9 mouse cellular contexts compared by ENCODE assay signal in the genomic region with DNA sequence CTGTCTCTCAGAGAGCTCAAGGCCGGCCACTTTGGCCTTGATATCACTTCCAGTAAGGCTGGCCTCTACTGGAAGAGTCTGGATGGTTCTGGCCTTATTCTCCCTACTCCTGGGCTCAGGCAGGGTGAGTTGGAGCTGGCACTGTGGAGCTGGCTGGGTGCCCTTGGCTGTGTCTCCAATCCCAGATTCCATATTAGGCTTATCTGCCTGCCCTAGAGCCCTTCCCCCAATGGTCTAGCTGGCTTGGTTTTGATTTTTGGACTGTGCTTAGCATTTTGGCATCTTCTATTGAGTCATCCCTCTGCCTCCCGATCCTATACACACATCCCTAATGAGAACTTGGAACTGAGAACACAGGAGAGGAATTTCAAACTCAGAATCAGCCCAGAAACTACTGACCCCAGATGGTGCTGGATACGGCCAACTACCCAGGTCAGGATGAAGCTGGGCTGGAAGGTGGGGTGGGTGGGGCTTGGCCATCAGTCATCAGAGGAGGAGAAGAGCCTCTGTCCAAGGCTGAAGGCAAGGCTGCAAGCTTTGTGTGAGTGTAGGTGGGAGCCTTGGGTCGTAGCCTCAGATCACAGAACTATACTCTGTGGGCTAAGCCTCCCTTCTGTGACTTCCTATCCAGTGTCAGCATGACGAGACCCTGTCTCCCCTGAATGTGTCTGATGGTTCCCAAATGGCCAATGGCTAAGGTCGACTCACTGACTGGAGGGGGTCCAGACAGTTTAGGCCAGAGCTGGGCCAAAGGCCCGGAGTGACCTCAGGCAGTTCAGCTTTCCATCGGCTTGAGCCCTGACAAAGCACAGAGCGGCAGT.
DNase-seq lines count a peak whose midpoint lies in the region; ATAC-seq lines count a peak whose summit lies in the region.
"Had no signal": no experiment of that assay in that cellular context is flagged by ENCODE, and none has a peak within 500 bp of the region (broad histone marks: within the 10 kb centered on the region; RNA-seq: fewer than 3 reads in every experiment).

No protein-coding gene starts in this region.

- no peaks in the 10 kb centered on the region for H3K27me3 ChIP-seq in midbrain, embryonic 15.5 days (replicated peaks)
- H3K27me3 ChIP-seq in midbrain, embryonic 13.5 days = no peaks in the 10 kb centered on the region
- H3K27me3 ChIP-seq in heart, embryonic 15.5 days = no peaks in the 10 kb centered on the region
- H3K27me3 ChIP-seq in stomach, embryonic 16.5 days (ENCODE audit: control insufficient read depth, insufficient read depth, low read length) = no peaks in the 10 kb centered on the region
- H3K27me3 ChIP-seq: hindbrain, embryonic 15.5 days had no signal

- no peak overlapping the region for H3K4me3 ChIP-seq in midbrain, embryonic 15.5 days
- no peak overlapping the region for H3K4me3 ChIP-seq in midbrain, embryonic 13.5 days (replicated peaks)
- no peak overlapping the region for H3K4me3 ChIP-seq in heart, embryonic 15.5 days
- no peak overlapping the region for H3K4me3 ChIP-seq in stomach, embryonic 16.5 days (replicated peaks; ENCODE audit: low read length)
- H3K4me3 ChIP-seq: hindbrain, embryonic 15.5 days had no signal

- WGBS in midbrain, embryonic 15.5 days = 82% methylated on average over 9 of the region's 9 CpGs
- WGBS in midbrain, embryonic 13.5 days = 83% methylated on average over 9 of the region's 9 CpGs
- WGBS in heart, embryonic 15.5 days = 59% methylated on average over 9 of the region's 9 CpGs
- 67% methylated on average over 9 of the region's 9 CpGs for whole genome bisulfite sequencing in stomach, embryonic 16.5 days

- no peak overlapping the region for H3K9ac ChIP-seq in midbrain, embryonic 15.5 days
- H3K9ac ChIP-seq in midbrain, embryonic 13.5 days (replicated peaks) = no peak overlapping the region
- H3K9ac ChIP-seq in heart, embryonic 15.5 days = no peak overlapping the region
- no peak overlapping the region for H3K9ac ChIP-seq in stomach, embryonic 16.5 days (ENCODE audit: low read length)
- H3K9ac ChIP-seq: hindbrain, embryonic 15.5 days had no signal

- H3K4me2 ChIP-seq in midbrain, embryonic 15.5 days = no peak overlapping the region
- no peak overlapping the region for H3K4me2 ChIP-seq in midbrain, embryonic 13.5 days (replicated peaks)
- H3K4me2 ChIP-seq in heart, embryonic 15.5 days = no peak overlapping the region
- no peak overlapping the region for H3K4me2 ChIP-seq in stomach, embryonic 16.5 days (ENCODE audit: low read depth, low read length)
- H3K4me2 ChIP-seq: hindbrain, embryonic 15.5 days had no signal

- no peaks in the 10 kb centered on the region; the same call in 1 of the 2 replicates for H3K4me1 ChIP-seq in midbrain, embryonic 15.5 days
- 0 out of 2 replicates have a peak, but pooled peaks cover 2% of the 10 kb centered on the region for H3K4me1 ChIP-seq in midbrain, embryonic 13.5 days (replicated peaks)
- H3K4me1 ChIP-seq in heart, embryonic 15.5 days (replicated peaks) = peaks cover 43% of the 10 kb centered on the region
- no peaks in the 10 kb centered on the region for H3K4me1 ChIP-seq in stomach, embryonic 16.5 days (ENCODE audit: control insufficient read depth, insufficient read depth, low read length)

- H3K36me3 ChIP-seq in midbrain, embryonic 15.5 days (replicated peaks) = no peaks in the 10 kb centered on the region
- H3K36me3 ChIP-seq in midbrain, embryonic 13.5 days = no peaks in the 10 kb centered on the region
- H3K36me3 ChIP-seq in heart, embryonic 15.5 days = no peaks in the 10 kb centered on the region
- H3K36me3 ChIP-seq in stomach, embryonic 16.5 days (ENCODE audit: control insufficient read depth, insufficient read depth, low read length) = no peaks in the 10 kb centered on the region
- H3K36me3 ChIP-seq: hindbrain, embryonic 15.5 days had no signal

- peak; percentile 33; the same call in 1 of the 2 replicates for ATAC-seq in midbrain, embryonic 15.5 days (replicated peaks)
- ATAC-seq in midbrain, embryonic 13.5 days = no peak
- peak; percentile 73 for ATAC-seq in heart, embryonic 15.5 days (replicated peaks; ENCODE audit: insufficient number of reproducible peaks, insufficient read depth, low FRiP score, low read depth)
- peak; percentile 41; the same call in 1 of the 2 replicates for ATAC-seq in stomach, embryonic 16.5 days (ENCODE audit: insufficient read depth, low FRiP score)

- no peaks in the 10 kb centered on the region for H3K9me3 ChIP-seq in midbrain, embryonic 15.5 days
- no peaks in the 10 kb centered on the region for H3K9me3 ChIP-seq in midbrain, embryonic 13.5 days
- no peaks in the 10 kb centered on the region for H3K9me3 ChIP-seq in heart, embryonic 15.5 days (replicated peaks)
- no peaks in the 10 kb centered on the region for H3K9me3 ChIP-seq in stomach, embryonic 16.5 days (replicated peaks; ENCODE audit: control insufficient read depth, low read length)
- H3K9me3 ChIP-seq: hindbrain, embryonic 15.5 days had no signal

- peak; percentile 84 for DNase-seq in cerebellum, adult 8-10 months
- DNase-seq in layer of hippocampus, postnatal 36 days = peak; percentile 32 to 53
- DNase-seq in MN1 (ENCODE audit: low spot score) = no peak
- DNase-seq in neural tube, embryonic 10.5 days (ENCODE audit: extremely low spot score, low spot score) = no peak

- H3K27ac ChIP-seq in midbrain, embryonic 15.5 days = no peak overlapping the region
- no peak overlapping the region for H3K27ac ChIP-seq in midbrain, embryonic 13.5 days
- peak overlapping the region; percentile 76 for H3K27ac ChIP-seq in heart, embryonic 15.5 days
- H3K27ac ChIP-seq in stomach, embryonic 16.5 days (ENCODE audit: low read length) = no peak overlapping the region

Comparison
In these comparisons a context has a peak if more than half of its experiments do, and no peak if none do; other contexts are left out.
1. DNase-seq: peak in cerebellum, adult 8-10 months (single experiment) and layer of hippocampus, postnatal 36 days (2 of 2); none in MN1 (single experiment) and neural tube, embryonic 10.5 days (single experiment).